Mouse (Mus musculus) ES-E14 (cell line): ENCODE data around the gene Zfp740.

Experiments
- CHD2 ChIP-seq: IDR thresholded peaks from 2 replicates; pipeline ENCODE4 v1.6.1; 2014; ENCODE audit warnings: mild to moderate bottlenecking, low read depth, low read length, inconsistent platforms
- ZNF384 ChIP-seq: IDR thresholded peaks from 2 replicates; pipeline ENCODE4 v1.6.1; 2012; ENCODE audit warnings: low read depth, low read length, inconsistent platforms

DNA sequence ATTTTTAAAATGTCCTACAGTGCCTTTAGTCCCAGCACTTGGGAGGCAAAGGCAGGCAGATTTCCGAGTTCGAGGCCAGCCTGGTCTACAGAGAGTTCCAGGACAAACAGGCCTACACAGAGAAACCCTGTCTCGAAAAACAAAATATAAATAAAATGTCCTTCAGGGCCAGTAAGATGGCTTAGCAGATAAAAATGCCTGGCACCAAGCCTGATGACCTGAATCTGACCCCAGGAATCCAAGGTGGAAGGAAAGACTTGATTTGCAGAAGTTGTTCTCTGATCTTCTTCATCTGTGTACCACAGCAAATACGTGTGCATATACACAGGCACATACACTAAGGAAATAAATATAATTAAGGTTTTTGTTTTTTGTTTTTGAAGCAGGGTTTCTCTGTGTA, 7.7 kb upstream of the Zfp740 start:
- no peak for TF ChIP-seq ZNF384
- no peak for TF ChIP-seq CHD2
